Comparison of ENCODE assay signal across 22 mouse cellular contexts in the genomic region with DNA sequence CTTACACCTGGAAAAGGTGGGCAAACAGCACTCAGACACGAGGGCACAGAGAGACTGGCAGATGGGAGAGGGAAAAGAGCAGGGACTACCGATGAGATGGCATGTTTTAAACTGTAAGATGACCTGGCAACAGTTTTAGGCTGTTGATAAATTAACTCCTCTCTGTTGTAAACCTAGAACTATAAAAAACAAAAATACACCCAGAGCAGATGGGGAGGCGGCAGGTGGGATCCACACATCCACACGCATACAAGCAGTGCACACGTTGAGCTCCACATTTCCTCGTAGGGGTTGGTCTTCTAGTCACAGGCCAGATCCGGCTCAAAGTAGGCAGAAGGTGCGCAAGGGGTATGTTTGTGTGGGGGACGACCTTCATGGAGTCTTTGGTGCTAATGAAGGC.
"Had no signal": no experiment of that assay in that cellular context is flagged by ENCODE, and none has a peak within 500 bp of the region (broad histone marks: within the 10 kb centered on the region; RNA-seq: fewer than 3 reads in every experiment).

No protein-coding gene starts in this region.

- H3K4me3 ChIP-seq: limb, embryonic 12.5 days; limb, embryonic 15.5 days; liver, embryonic 12.5 days; liver, embryonic 15.5 days; lung, embryonic 15.5 days; megakaryocyte, embryonic 14.5 days; midbrain, embryonic 10.5 days; midbrain, embryonic 13.5 days; myocyte; neural tube, embryonic 13.5 days; stomach, embryonic 15.5 days had no signal

- H3K27ac ChIP-seq: limb, embryonic 12.5 days; limb, embryonic 15.5 days; liver, embryonic 12.5 days; liver, embryonic 15.5 days; lung, embryonic 15.5 days; midbrain, embryonic 10.5 days; midbrain, embryonic 13.5 days; neural tube, embryonic 13.5 days; stomach, embryonic 15.5 days had no signal

- ATAC-seq: liver, embryonic 12.5 days; midbrain, embryonic 13.5 days; midbrain, embryonic 16.5 days had no signal

- DNase-seq: kidney, postnatal 14 days; kidney, postnatal 4 days; left cerebral cortex, postnatal 4 days; lung, adult 18-20 months; lung, postnatal 10 days; lung, postnatal 36 days; retina, postnatal 1 day; right cerebral cortex, postnatal 25 days; spleen, adult 18-20 months; thymus, postnatal 25 days had no signal

- H3K9me3 ChIP-seq: limb, embryonic 12.5 days; limb, embryonic 15.5 days; liver, embryonic 12.5 days; liver, embryonic 15.5 days; lung, embryonic 15.5 days; megakaryocyte, embryonic 14.5 days; midbrain, embryonic 10.5 days; midbrain, embryonic 13.5 days; neural tube, embryonic 13.5 days; stomach, embryonic 15.5 days had no signal

- H3K9ac ChIP-seq: limb, embryonic 12.5 days; limb, embryonic 15.5 days; liver, embryonic 12.5 days; liver, embryonic 15.5 days; lung, embryonic 15.5 days; midbrain, embryonic 13.5 days; neural tube, embryonic 13.5 days; stomach, embryonic 15.5 days had no signal

- H3K4me1 ChIP-seq: limb, embryonic 12.5 days; limb, embryonic 15.5 days; liver, embryonic 12.5 days; liver, embryonic 15.5 days; lung, embryonic 15.5 days; midbrain, embryonic 10.5 days; midbrain, embryonic 13.5 days; neural tube, embryonic 13.5 days; stomach, embryonic 15.5 days had no signal

- H3K27me3 ChIP-seq: limb, embryonic 12.5 days; limb, embryonic 15.5 days; liver, embryonic 12.5 days; liver, embryonic 15.5 days; lung, embryonic 15.5 days; megakaryocyte, embryonic 14.5 days; midbrain, embryonic 13.5 days; neural tube, embryonic 13.5 days; stomach, embryonic 15.5 days had no signal

- H3K4me2 ChIP-seq: limb, embryonic 12.5 days; limb, embryonic 15.5 days; liver, embryonic 12.5 days; liver, embryonic 15.5 days; lung, embryonic 15.5 days; midbrain, embryonic 13.5 days; neural tube, embryonic 13.5 days; stomach, embryonic 15.5 days had no signal
